Mouse (Mus musculus) E14TG2a.4 (cell line): Measurements from ENCODE around the gene Orc4.
"Not testable (repeated sequence)": the region's sequence is repeated elsewhere in the genome, so short reads cannot be mapped to it uniquely, and the experiment has no call there.

Experiments used
- CTCF ChIP-seq: conservative IDR thresholded peaks from 2 replicates; pipeline ENCODE4 v1.5.1; 2014; ENCODE audit warnings: low read length
- NANOG ChIP-seq: IDR thresholded peaks from 2 replicates; pipeline ENCODE4 v1.6.1; 2014; ENCODE audit warnings: borderline replicate concordance, low read length, mixed read lengths

- not testable (repeated sequence) for TF ChIP-seq CTCF, NANOG
Measured at GRCm38 (mm10) chr2:48865596-48865995, 84.5 kb downstream of the Orc4 start.
